Mouse (Mus musculus): ENCODE data around the gene Tcf3. TPM values are rescaled to one million over a fixed set of nuclear protein-coding genes. Genes with fewer than 3 reads are reported as not detected.
A peak's percentile ranks its signal among the peaks of the same experiment; 100 is the strongest.

Tcf3 gene
- polyA plus RNA-seq, 1 experiment from 2014 or later = 126 TPM

GRCm38 (mm10) chr10:80436276-80436675 lies 2.8 kb upstream of the Tcf3 start:
- H3K4me3 ChIP-seq = no peak overlapping the region
- H3K9ac ChIP-seq = no peak overlapping the region
- no peaks in the 10 kb centered on the region for H3K27me3 ChIP-seq
- no peaks in the 10 kb centered on the region for H3K36me3 ChIP-seq
- H3K4me2 ChIP-seq = 0 out of 2 replicates have a peak overlapping the region, but pooled peaks have one; percentile 8
- no peaks in the 10 kb centered on the region for H3K9me3 ChIP-seq
- 9% methylated on average over 9 of the region's 9 CpGs for WGBS
- H3K27ac ChIP-seq = peak overlapping the region; percentile 18; the same call in 1 of the 2 replicates
- H3K4me1 ChIP-seq = peaks cover 22% of the 10 kb centered on the region
- no peak for ATAC-seq (ENCODE audit: borderline replicate concordance, extremely low read depth, low FRiP score, low TSS enrichment)

GRCm38 (mm10) chr10:80435764-80436163 lies 2.3 kb upstream of the Tcf3 start:
- H3K9me3 ChIP-seq = no peaks in the 10 kb centered on the region
- WGBS = 33% methylated on average over 7 of the region's 7 CpGs
- no peak for ATAC-seq (ENCODE audit: borderline replicate concordance, extremely low read depth, low FRiP score, low TSS enrichment)
- no peak overlapping the region for H3K9ac ChIP-seq
- peak overlapping the region; percentile 18; the same call in 1 of the 2 replicates for H3K27ac ChIP-seq
- H3K4me1 ChIP-seq = peaks cover 27% of the 10 kb centered on the region
- no peak overlapping the region; the same call in 1 of the 2 replicates for H3K4me2 ChIP-seq
- H3K4me3 ChIP-seq = no peak overlapping the region
- H3K36me3 ChIP-seq = no peaks in the 10 kb centered on the region
- H3K27me3 ChIP-seq = no peaks in the 10 kb centered on the region

- 68% methylated on average over 3 of the region's 3 CpGs for WGBS
- ATAC-seq (ENCODE audit: borderline replicate concordance, extremely low read depth, low FRiP score, low TSS enrichment) = no peak
Observed at GRCm38 (mm10) chr10:80434823-80435222, 1.4 kb upstream of the Tcf3 start.

GRCm38 (mm10) chr10:80434233-80434592 lies 766 bp upstream of the Tcf3 start:
- Histone ChIP-seq H3K27ac (peak overlapping the region; percentile 33; the same call in 1 of the 2 replicates), H3K4me2 (peak overlapping the region; percentile 80), H3K27me3 (no peaks in the 10 kb centered on the region), H3K36me3 (peaks cover 14% of the 10 kb centered on the region), H3K4me3 (peak overlapping the region; percentile 95), H3K9ac (no peak overlapping the region), H3K9me3 (no peaks in the 10 kb centered on the region), H3K4me1 (peaks cover 30% of the 10 kb centered on the region)
- no peak for ATAC-seq (ENCODE audit: borderline replicate concordance, extremely low read depth, low FRiP score, low TSS enrichment)
- WGBS = 14% methylated on average over 8 of the region's 8 CpGs

More at GRCm38 (mm10) chr10:80434823-80435222, 1.4 kb upstream of the Tcf3 start:
- peaks cover 8% of the 10 kb centered on the region for H3K36me3 ChIP-seq
- H3K4me2 ChIP-seq = peak overlapping the region; percentile 80; the same call in 1 of the 2 replicates
- H3K27me3 ChIP-seq = no peaks in the 10 kb centered on the region
- no peak overlapping the region for H3K4me3 ChIP-seq
- no peak overlapping the region for H3K9ac ChIP-seq
- H3K4me1 ChIP-seq = peaks cover 30% of the 10 kb centered on the region
- H3K9me3 ChIP-seq = no peaks in the 10 kb centered on the region
- no peak overlapping the region for H3K27ac ChIP-seq

GRCm38 (mm10) chr10:80432936-80433512 lies 423 bp downstream of the Tcf3 start:
- H3K9ac ChIP-seq = peak overlapping the region; percentile 88
- peak overlapping the region; percentile 95 for H3K4me3 ChIP-seq
- H3K4me1 ChIP-seq = peaks cover 30% of the 10 kb centered on the region
- no peaks in the 10 kb centered on the region for H3K9me3 ChIP-seq
- under 1% methylated on average over 56 of the region's 60 CpGs for WGBS
- peak overlapping the region; percentile 80 for H3K4me2 ChIP-seq
- ATAC-seq (ENCODE audit: borderline replicate concordance, extremely low read depth, low FRiP score, low TSS enrichment) = peak; percentile 23; the same call in 1 of the 2 replicates
- H3K27ac ChIP-seq = peak overlapping the region; percentile 84
- no peaks in the 10 kb centered on the region for H3K27me3 ChIP-seq
- peaks cover 26% of the 10 kb centered on the region for H3K36me3 ChIP-seq

GRCm38 (mm10) chr10:80432387-80432785 lies 1.1 kb downstream of the Tcf3 start:
- H3K36me3 ChIP-seq = peaks cover 32% of the 10 kb centered on the region
- H3K9ac ChIP-seq = peak overlapping the region; percentile 88
- H3K27me3 ChIP-seq = no peaks in the 10 kb centered on the region
- H3K4me2 ChIP-seq = peak overlapping the region; percentile 80
- no peak for ATAC-seq (ENCODE audit: borderline replicate concordance, extremely low read depth, low FRiP score, low TSS enrichment)
- peak overlapping the region; percentile 84 for H3K27ac ChIP-seq
- H3K4me3 ChIP-seq = peak overlapping the region; percentile 95
- no peaks in the 10 kb centered on the region for H3K9me3 ChIP-seq
- WGBS = 1% methylated on average over 4 of the region's 4 CpGs
- peaks cover 30% of the 10 kb centered on the region for H3K4me1 ChIP-seq

GRCm38 (mm10) chr10:80431570-80432386 lies 1.7 kb downstream of the Tcf3 start:
- Histone ChIP-seq H3K36me3 (peaks cover 39% of the 10 kb centered on the region), H3K9ac (peak overlapping the region; percentile 88), H3K27me3 (no peaks in the 10 kb centered on the region), H3K4me1 (peaks cover 30% of the 10 kb centered on the region), H3K4me3 (peak overlapping the region; percentile 95), H3K9me3 (no peaks in the 10 kb centered on the region), H3K4me2 (peak overlapping the region; percentile 80), H3K27ac (peak overlapping the region; percentile 84; the same call in 1 of the 2 replicates)
- no peak for ATAC-seq (ENCODE audit: borderline replicate concordance, extremely low read depth, low FRiP score, low TSS enrichment)
- WGBS = 11% methylated on average over 16 of the region's 16 CpGs

GRCm38 (mm10) chr10:80430375-80430980 lies 3.0 kb downstream of the Tcf3 start:
- 70% methylated on average over 8 of the region's 8 CpGs for WGBS
- H3K9me3 ChIP-seq = no peaks in the 10 kb centered on the region
- H3K4me3 ChIP-seq = no peak overlapping the region
- H3K4me2 ChIP-seq = no peak overlapping the region
- H3K36me3 ChIP-seq = peaks cover 52% of the 10 kb centered on the region
- no peak for ATAC-seq (ENCODE audit: borderline replicate concordance, extremely low read depth, low FRiP score, low TSS enrichment)
- H3K27ac ChIP-seq = no peak overlapping the region
- peaks cover 21% of the 10 kb centered on the region for H3K4me1 ChIP-seq
- H3K9ac ChIP-seq = no peak overlapping the region
- no peaks in the 10 kb centered on the region for H3K27me3 ChIP-seq

GRCm38 (mm10) chr10:80429800-80430199 lies 3.6 kb downstream of the Tcf3 start:
- Histone ChIP-seq H3K4me1 (peaks cover 17% of the 10 kb centered on the region), H3K4me2 (no peak overlapping the region), H3K27me3 (no peaks in the 10 kb centered on the region), H3K36me3 (peaks cover 58% of the 10 kb centered on the region), H3K9me3 (no peaks in the 10 kb centered on the region), H3K9ac (no peak overlapping the region), H3K4me3 (no peak overlapping the region), H3K27ac (no peak overlapping the region)
- WGBS = 87% methylated on average over 8 of the region's 8 CpGs
- no peak for ATAC-seq (ENCODE audit: borderline replicate concordance, extremely low read depth, low FRiP score, low TSS enrichment)

GRCm38 (mm10) chr10:80425041-80425440 lies 8.4 kb downstream of the Tcf3 start:
- peaks cover 6% of the 10 kb centered on the region; the same call in 1 of the 2 replicates for H3K4me1 ChIP-seq
- H3K4me2 ChIP-seq = no peak overlapping the region
- 95% methylated on average over 3 of the region's 3 CpGs for WGBS
- H3K4me3 ChIP-seq = no peak overlapping the region
- ATAC-seq (ENCODE audit: borderline replicate concordance, extremely low read depth, low FRiP score, low TSS enrichment) = no peak
- H3K27ac ChIP-seq = no peak overlapping the region
- no peak overlapping the region for H3K9ac ChIP-seq
- no peaks in the 10 kb centered on the region for H3K9me3 ChIP-seq
- no peaks in the 10 kb centered on the region for H3K27me3 ChIP-seq
- H3K36me3 ChIP-seq = peaks cover 98% of the 10 kb centered on the region

GRCm38 (mm10) chr10:80423562-80423961 lies 9.9 kb downstream of the Tcf3 start:
- no peak for ATAC-seq (ENCODE audit: borderline replicate concordance, extremely low read depth, low FRiP score, low TSS enrichment)
- H3K27ac ChIP-seq = no peak overlapping the region
- peaks cover 98% of the 10 kb centered on the region for H3K36me3 ChIP-seq

More at GRCm38 (mm10) chr10:80423562-80423961, 9.9 kb downstream of the Tcf3 start:
- Histone ChIP-seq H3K27me3 (no peaks in the 10 kb centered on the region), H3K4me1 (peaks cover 17% of the 10 kb centered on the region; the same call in 1 of the 2 replicates), H3K4me2 (no peak overlapping the region), H3K4me3 (no peak overlapping the region), H3K9me3 (no peaks in the 10 kb centered on the region), H3K9ac (no peak overlapping the region)
- 39% methylated on average over 4 of the region's 4 CpGs for WGBS
